Mouse (Mus musculus) thymus, adult 2 months (tissue): ENCODE measurements at regions not wholly inside any gene's neighbourhood (a gene's known extent, or its start where the extent isn't known, plus 50 kb on each side); places are given as distances from the start of the nearest gene placed in this dataset.

Source experiments
- CTCF ChIP-seq: fragments of 200-500 bp; IDR thresholded peaks from 2 replicates; pipeline ENCODE4 v1.5.1; 2012; ENCODE audit warnings: mild to moderate bottlenecking, control low read depth, low read length, moderate library complexity, borderline replicate concordance; ENCODE audit not compliant: control insufficient read depth, poor library complexity, insufficient read depth; ENCODE audit errors: extremely low read depth
- POLR2A ChIP-seq: fragments of 200-500 bp; IDR thresholded peaks from 2 replicates; pipeline ENCODE4 v1.6.1; 2012; ENCODE audit warnings: mild to moderate bottlenecking, low read length, control low read depth, moderate library complexity; ENCODE audit not compliant: control insufficient read depth, poor library complexity, insufficient read depth; ENCODE audit errors: extremely low read depth

- no peak for TF ChIP-seq POLR2A
- TF ChIP-seq CTCF, result no peak
Observed at GRCm38 (mm10) chr9:31995700-31996099, 82.4 kb upstream of the Barx2 start.
